Mouse (Mus musculus): ENCODE measurements at regions not wholly inside any gene's neighbourhood (a gene's known extent, or its start where the extent isn't known, plus 50 kb on each side); places are given as distances from the start of the nearest gene placed in this dataset.

- TF ChIP-seq CTCF (IDR thresholded peaks at IDR 0.05; ENCODE audit: borderline replicate concordance, insufficient read depth, low read length) (no peak), POLR2A (IDR thresholded peaks at IDR 0.05; ENCODE audit: low read depth, low read length) (no peak)
These were observed 50.6 kb upstream of the Pou1f1 start for GRCm38 (mm10) chr16:65469681-65470080.

All from embryonic fibroblast, embryonic 13.5 days (primary cell).